Mouse (Mus musculus) cerebellum, adult 9-10 months (tissue): ENCODE measurements at regions not wholly inside any gene's neighbourhood (a gene's known extent, or its start where the extent isn't known, plus 50 kb on each side); places are given as distances from the start of the nearest gene placed in this dataset.
A peak's percentile ranks its signal among the peaks of the same experiment; 100 is the strongest.

ENCODE experiments used
- DNase-seq: peaks from one replicate; pipeline ENCODE4 v3.0.0; 2022

- no peak for DNase-seq
Observed at GRCm38 (mm10) chr7:128834894-128835293, 90.2 kb downstream of the Sec23ip start.

DNA sequence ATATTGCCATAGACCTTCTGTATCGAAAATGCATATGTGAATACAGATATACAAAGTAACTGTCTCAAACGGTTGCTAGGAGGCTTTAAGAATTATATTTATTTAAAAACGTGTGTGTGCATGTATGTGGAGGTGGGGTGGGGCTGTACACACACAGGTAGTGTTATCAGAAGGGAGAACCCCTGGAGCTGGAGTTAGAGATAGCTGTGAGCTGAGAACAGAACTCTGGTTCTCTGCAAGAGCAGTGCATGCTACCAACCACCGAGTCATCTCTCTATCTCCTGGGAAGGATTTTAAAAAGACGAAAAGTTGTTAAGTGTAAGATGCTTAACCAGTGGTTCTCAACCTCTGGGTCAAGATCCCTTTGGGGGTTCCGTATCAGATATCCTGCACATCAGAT is 91.7 kb downstream of the Sec23ip start:
- no peak for DNase-seq

DNA sequence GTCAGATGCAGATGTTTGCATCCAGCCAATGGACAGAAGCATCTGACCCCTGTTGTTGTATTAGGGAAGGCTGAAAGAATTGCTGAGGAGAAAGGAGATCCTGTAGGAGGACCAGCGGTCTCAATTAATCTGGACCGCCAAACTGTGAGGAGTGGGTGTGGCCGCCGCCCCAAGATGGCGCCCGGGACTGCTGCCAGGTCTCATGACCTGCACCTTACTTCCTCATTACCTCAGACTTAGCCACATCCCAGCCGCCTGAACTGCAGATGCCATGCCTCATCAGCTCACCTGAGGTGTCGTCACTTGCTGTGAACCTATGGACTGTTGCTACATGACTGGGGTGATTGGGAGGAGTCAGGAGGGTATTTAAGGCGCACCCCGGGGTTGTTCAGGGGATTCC is 97.8 kb downstream of the Sec23ip start:
- DNase-seq = no peak

DNA sequence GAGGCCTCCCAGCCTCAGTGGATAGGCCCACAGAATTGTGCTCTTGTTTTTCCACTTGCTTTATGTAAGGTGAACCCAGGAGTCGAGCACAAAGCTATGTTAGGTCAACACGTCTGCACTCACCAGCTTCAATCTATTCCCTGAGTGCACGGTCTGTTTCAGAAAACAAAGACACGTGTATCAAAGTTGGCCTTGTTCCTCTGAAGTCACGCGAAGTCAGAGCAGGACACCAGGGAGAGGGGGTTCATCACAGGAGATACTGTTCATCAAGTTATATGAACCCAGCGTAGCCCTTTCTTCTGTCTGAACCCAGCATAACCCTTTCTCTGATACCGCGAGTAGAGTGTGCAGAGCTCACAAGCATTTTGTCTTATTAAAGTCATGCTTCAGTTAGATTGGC is 98.8 kb downstream of the Sec23ip start:
- no peak for DNase-seq

DNA sequence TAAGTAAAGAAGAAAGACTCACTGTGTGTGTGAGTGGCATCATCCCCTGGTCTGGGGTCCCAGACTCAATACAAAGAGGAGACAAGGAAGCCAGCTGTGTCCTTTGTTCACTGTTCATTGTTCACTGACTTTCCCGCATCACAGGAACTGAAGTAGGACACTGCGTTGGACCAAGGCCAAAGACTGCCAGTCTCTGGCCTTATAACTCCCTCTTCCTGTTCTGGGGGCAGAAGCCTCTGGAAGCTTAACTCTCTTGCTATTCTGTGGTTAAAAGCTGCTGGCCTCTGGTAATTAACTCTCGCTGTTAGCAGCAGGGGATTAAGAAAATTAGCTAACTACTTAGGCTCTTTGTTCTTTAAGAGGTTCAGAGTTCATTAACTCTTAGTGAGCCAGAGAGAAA is 104.5 kb downstream of the Sec23ip start:
- DNase-seq = no peak

GRCm38 (mm10) chr7:128854193-128854592 is 109.5 kb downstream of the Sec23ip start:
- DNase-seq = no peak

- DNase-seq = no peak
Observed at GRCm38 (mm10) chr7:128854690-128855343, 110.1 kb downstream of the Sec23ip start.

DNA sequence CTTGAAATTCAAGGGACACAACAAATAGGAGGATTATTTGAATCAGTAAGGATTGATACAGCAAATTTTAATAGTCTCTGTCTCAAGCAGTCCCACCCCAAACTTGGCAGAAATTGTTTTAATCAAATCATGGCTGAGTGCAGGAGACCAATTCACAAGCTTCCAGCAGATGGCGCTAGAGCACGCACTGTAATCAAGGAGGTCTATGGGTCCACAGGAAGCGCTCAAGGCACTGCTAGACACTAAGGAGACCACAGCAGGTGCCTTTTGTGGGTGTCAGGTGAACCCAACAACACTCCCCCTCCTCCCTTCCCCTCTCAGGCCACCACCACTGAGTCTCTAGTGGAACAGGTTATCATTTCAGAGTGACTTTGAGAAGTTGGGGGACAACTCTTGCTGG is 115.4 kb downstream of the Sec23ip start:
- DNase-seq = peak; percentile 26

GRCm38 (mm10) chr7:128860709-128861108 is 116.0 kb downstream of the Sec23ip start:
- DNase-seq = peak; percentile 1

GRCm38 (mm10) chr7:128861376-128861775 is 116.6 kb downstream of the Sec23ip start:
- DNase-seq = no peak

- DNase-seq = no peak
Observed at GRCm38 (mm10) chr7:128868799-128869198, 124.1 kb downstream of the Sec23ip start.

DNA sequence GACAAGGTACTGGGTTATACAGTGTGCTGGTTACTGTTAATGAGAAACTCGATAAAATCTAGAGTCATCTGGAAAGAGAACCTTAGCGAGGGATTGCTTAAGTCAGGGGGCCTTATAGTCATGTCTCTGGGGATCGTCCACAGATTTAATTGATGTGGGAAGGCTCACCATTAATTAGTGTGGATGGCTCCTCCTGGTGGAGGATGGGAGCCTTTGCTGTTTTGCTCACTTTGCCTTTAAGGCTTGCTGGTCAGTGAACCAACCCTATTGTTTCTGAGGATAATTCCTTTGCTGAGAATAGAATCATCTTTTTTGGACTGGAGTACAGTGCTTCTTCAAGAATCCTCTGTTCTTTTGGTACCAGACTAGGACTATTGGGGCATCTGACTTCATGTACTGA is 139.3 kb downstream of the Sec23ip start:
- no peak for DNase-seq

DNA sequence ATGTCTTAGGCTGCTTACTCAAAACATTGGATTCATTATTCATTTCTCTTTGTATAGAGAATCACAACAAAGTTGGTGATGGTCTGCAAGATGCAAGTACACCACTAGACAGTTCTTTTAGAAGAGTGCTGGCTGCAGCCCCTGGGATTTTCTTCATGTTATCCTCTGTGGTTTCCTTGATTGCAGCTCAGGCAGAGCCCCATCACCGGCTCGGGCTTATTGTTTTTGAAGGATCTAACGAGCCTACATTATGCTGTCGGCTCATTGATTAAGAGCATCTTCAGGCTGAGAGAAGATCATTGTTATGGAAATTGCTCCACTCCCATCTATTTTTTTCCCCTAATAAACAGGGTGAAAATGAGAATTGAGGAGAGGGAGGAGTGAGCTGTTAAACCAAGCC is 140.8 kb downstream of the Sec23ip start:
- DNase-seq = no peak

DNA sequence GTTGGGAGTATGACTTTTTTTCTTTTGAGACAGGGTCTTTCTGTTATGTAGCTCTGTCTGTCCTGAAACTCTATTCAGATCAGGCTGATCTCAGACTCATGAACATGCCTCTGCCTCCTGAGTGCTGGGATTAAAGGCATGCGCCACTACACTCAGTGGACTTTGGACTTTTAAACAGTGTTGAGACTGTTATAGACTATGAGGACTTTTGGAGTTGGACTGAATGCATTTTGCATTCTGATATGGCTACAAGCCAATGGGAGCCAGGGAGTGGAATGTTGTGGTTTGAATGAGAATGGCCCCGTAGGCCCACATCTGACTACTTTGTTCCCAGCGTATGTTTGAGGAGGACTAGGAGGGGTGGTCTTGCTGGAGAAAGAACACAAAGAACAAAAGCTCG is 165.4 kb downstream of the Sec23ip start:
- no peak for DNase-seq

DNA sequence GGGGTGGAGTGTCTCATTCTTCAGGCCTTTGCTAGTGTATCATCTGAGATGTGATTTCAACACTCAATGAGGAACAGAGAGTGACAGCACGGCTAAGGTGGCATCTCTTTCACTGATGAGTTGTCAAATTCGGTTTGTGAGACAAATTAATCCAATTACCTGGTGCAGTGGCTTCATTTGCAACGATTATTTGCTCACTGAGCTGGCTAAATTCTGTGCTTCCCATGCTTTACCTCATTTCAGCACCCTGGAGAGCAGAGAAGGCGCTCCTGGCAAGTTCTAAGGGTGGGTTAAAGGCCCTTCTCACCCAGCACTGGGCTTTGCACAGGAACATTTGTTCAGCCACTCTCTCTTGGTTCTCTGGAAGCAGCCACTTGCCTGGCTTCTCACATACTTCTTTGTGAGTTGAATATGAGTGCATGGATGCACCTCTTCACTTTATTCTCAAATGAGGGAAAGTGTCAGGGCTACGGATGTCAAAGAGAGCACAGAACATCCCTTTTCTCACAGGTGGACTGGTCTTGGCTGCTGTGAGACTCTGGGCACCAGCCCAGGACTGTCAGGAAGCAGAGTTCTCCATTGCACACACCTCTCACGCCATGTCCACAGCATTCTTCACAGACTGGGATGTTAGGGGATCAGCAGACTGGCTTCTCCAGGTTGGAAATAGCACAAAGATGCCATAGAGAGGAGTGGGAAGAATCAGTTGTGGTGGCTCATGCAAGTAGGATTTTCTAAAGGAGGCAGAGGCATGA is 193.4 kb downstream of the Sec23ip start:
- DNase-seq = no peak

DNA sequence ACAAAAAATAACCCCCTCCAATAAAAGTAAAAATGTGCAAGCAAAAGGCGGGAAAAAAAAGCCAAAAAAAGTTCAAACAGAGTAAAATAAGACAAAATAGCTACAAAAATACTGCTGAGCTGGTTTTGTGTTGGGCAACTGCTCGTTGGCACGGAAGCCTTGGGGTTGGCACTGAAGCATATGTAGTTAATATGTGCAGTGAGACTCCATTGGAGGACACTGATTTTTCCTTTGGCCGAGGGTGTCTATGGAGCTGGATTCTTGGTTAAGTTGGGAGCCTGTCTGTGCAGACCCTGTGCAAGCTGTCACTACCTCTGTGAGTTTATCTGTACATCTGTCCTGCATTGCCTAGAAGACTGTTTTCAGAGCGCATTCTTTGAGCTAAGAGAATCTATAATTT is 215.8 kb downstream of the Sec23ip start:
- DNase-seq = no peak

DNA sequence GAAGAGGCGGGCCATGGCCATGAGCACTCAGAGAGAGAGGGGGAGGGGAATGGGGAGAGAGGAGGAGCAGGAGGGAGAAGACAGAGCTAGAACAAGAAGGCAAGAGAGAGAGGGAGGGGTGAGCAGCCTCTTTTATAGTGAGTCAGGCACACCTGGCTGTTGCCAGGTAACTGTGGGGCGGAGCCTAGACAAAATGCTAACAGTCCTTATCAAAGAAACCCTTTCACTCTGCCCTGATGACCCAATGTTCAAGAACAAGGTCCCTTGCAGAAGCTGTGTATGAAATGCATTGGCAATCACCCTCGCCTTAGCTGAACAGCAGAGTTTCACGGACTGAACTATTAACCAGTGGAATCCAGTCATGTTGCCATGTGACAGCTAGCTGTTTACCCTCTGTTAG is 235.2 kb downstream of the Sec23ip start:
- DNase-seq = no peak

- no peak for DNase-seq
Observed at GRCm38 (mm10) chr7:128980827-128981226, 236.1 kb downstream of the Sec23ip start.

DNA sequence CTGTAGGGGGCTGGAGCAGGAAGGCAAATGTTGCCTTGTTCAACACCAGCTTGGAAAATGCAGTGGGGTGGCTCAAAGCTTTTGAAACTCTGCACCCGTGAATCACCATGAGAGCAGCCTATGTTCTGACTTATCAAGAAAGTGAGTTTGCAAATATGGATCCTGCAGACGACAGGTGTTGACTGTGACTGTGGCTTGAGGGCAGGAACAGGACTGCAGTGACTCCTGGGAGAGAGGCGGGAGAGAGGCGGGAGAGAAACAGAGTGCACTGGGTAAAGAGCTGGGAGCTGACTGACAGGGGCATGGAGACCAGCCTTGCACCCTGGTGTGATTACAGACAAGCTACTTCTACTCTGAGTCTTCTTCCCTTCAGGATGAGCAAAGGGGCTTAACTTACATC is 254.0 kb downstream of the Sec23ip start:
- no peak for DNase-seq

DNA sequence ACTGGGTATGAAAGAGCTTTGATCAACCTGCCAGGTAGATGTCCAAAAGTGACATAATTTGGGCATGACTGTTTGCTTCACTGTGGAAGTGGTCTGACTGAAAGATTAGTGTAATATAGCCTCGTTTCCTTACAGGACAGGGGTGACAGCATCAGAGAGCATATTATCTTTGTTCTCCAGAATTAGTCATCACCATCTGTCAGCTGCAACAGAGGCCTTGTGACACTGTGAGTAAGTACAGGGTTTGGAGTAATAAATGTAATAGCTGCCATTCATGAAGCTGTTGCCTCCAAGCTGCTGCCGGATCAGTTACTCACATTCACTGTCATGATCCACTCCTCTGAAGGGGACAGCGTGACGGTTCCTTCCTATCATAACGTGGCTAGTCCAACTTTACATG is 254.4 kb upstream of the Plpp4 start:
- DNase-seq = no peak

GRCm38 (mm10) chr7:129003150-129003549 is 253.7 kb upstream of the Plpp4 start:
- no peak for DNase-seq

- DNase-seq = no peak
Observed at GRCm38 (mm10) chr7:129016353-129016752, 240.5 kb upstream of the Plpp4 start.

DNA sequence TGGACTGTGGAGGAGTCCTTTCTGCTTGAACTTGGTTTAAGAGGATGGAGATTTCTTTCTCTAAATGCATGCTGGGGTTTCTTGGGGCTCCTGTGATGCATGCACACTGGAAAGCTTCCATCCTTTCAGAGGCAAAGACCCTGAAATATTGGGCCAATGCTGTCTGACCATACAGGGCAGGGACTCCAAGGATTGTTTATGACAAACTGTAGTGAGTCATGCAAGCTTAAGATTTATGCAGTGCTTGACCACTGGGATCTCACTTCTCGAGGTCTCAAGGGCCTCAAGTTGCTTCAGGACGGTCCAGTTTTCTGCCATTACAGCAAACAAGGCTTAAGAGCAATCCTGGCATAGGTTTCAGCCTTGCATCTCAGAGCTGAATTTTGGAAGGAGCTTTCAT is 229.7 kb upstream of the Plpp4 start:
- DNase-seq = no peak

- DNase-seq = no peak
Observed at GRCm38 (mm10) chr7:129048023-129048422, 208.8 kb upstream of the Plpp4 start.

- no peak for DNase-seq
Observed at GRCm38 (mm10) chr7:129049726-129050125, 207.1 kb upstream of the Plpp4 start.
